Mouse (Mus musculus) liver, postnatal 0 days (tissue): Measurements from ENCODE around the gene Pde4d. TPM values are rescaled to one million over a fixed set of nuclear protein-coding genes. Genes with fewer than 3 reads are reported as not detected.

Experiments
- ATAC-seq: fragments of 200-750 bp; cut with Nextera tagmentation; 2 replicates; pipeline ENCODE4 v1.8.0; 2017; ENCODE audit warnings: mild to moderate bottlenecking, moderate library complexity
- DNase-seq: peaks from one replicate; pipeline ENCODE4 v3.0.0-alpha.2; 2016
- H3K27ac ChIP-seq: fragments of 300-500 bp; sonication (generic); 2 replicates; pipeline ENCODE4 v1.5.1; 2014; ENCODE audit warnings: antibody characterized with exemption, moderate library complexity, mild to moderate bottlenecking, low read depth
- H3K27me3 ChIP-seq: fragments of 300-500 bp; sonication (generic); 2 replicates; pipeline ENCODE4 v1.6.1; 2014; ENCODE audit warnings: low read length, control low read depth, mixed read lengths; ENCODE audit not compliant: insufficient read depth
- H3K36me3 ChIP-seq: fragments of 300-500 bp; sonication (generic); replicated peaks from 2 replicates; pipeline ENCODE4 v1.6.1; 2014; ENCODE audit warnings: mild to moderate bottlenecking, control low read depth, low read length, moderate library complexity, mixed read lengths; ENCODE audit not compliant: insufficient read depth
- H3K4me1 ChIP-seq: fragments of 300-500 bp; sonication (generic); 2 replicates; pipeline ENCODE4 v1.6.1; 2014; ENCODE audit warnings: antibody characterized with exemption, mild to moderate bottlenecking, control low read depth; ENCODE audit not compliant: insufficient read depth
- H3K4me2 ChIP-seq: fragments of 300-500 bp; sonication (generic); 2 replicates; pipeline ENCODE4 v1.6.1; 2014; ENCODE audit warnings: low read depth, mild to moderate bottlenecking, low read length, moderate library complexity, mixed read lengths
- H3K4me3 ChIP-seq: fragments of 300-500 bp; sonication (generic); 2 replicates; pipeline ENCODE4 v1.5.1; 2014; ENCODE audit warnings: low read depth, low read length
- H3K9ac ChIP-seq: fragments of 300-500 bp; sonication (generic); replicated peaks from 2 replicates; pipeline ENCODE4 v1.6.1; 2014; ENCODE audit warnings: mild to moderate bottlenecking, moderate library complexity
- H3K9me3 ChIP-seq: fragments of 300-500 bp; sonication (generic); 2 replicates; pipeline ENCODE4 v1.6.1; 2016; ENCODE audit warnings: mild to moderate bottlenecking, control low read depth, low read length, mixed read lengths
- CTCF ChIP-seq: sonication (generic); IDR thresholded peaks from 2 replicates; pipeline ENCODE4 v1.5.1; 2016; ENCODE audit warnings: antibody characterized with exemption, low read depth
- EP300 ChIP-seq: IDR thresholded peaks from 2 replicates; pipeline ENCODE4 v1.6.1; 2016; ENCODE audit warnings: antibody characterized with exemption, low read depth, mild to moderate bottlenecking
- WGBS: fragments of 180-500 bp; shearing (Covaris S2); extraction: QIAGEN DNeasy Blood & Tissue Kit; methylation state at CpG from one replicate; pipeline ENCODE4 v1.1.7; 2014; ENCODE audit not compliant: insufficient replicate concordance; 5-methylcytosine and 5-hydroxymethylcytosine counted together
- polyA plus RNA-seq: library from polyadenylated mRNA; unstranded; fragments of >200 nt; fragmentation: Nextera tagmentation; extraction: Ambion mirVana; gene quantifications from 2 replicates; pipeline ENCODE4 v1.2.1, GENCODE M21; 2015

The Pde4d gene
- polyA plus RNA-seq, 1 experiment from 2014 or later = 6.1 TPM

GRCm38 (mm10) chr13:109681699-109682293 is 1232.0 kb downstream of the Pde4d start:
- 61% methylated on average over 4 of the region's 4 CpGs for WGBS
- ATAC-seq (no peak), DNase-seq (no peak)
- no peak for TF ChIP-seq EP300
- TF ChIP-seq CTCF = no peak
- Histone ChIP-seq H3K4me3 (no peak overlapping the region), H3K4me2 (no peak overlapping the region), H3K9ac (no peak overlapping the region), H3K36me3 (no peaks in the 10 kb centered on the region), H3K4me1 (peaks cover 25% of the 10 kb centered on the region), H3K27ac (no peak overlapping the region), H3K27me3 (no peaks in the 10 kb centered on the region), H3K9me3 (no peaks in the 10 kb centered on the region)

- DNase-seq (no peak), ATAC-seq (peak; percentile 44)
- 54% methylated on average over 10 of the region's 10 CpGs for WGBS
- Histone ChIP-seq H3K36me3 (no peaks in the 10 kb centered on the region), H3K4me3 (no peak overlapping the region), H3K4me2 (peak overlapping the region; percentile 38), H3K9ac (no peak overlapping the region), H3K27ac (0 out of 2 replicates have a peak overlapping the region, but pooled peaks have one; percentile 23), H3K27me3 (no peaks in the 10 kb centered on the region), H3K9me3 (no peaks in the 10 kb centered on the region), H3K4me1 (peaks cover 21% of the 10 kb centered on the region)
- TF ChIP-seq EP300 = peak; percentile 77
- no peak for TF ChIP-seq CTCF
These were observed 1233.3 kb downstream of the Pde4d start for GRCm38 (mm10) chr13:109683001-109683400.

GRCm38 (mm10) chr13:109684985-109685295 is 1235.2 kb downstream of the Pde4d start:
- peaks cover 21% of the 10 kb centered on the region for H3K4me1 ChIP-seq
- H3K4me2 ChIP-seq = peak overlapping the region; percentile 82
- H3K9me3 ChIP-seq = no peaks in the 10 kb centered on the region
- H3K27me3 ChIP-seq = no peaks in the 10 kb centered on the region
- DNase-seq (no peak), ATAC-seq (no peak)
- H3K9ac ChIP-seq = peak overlapping the region; percentile 86
- peak overlapping the region; percentile 76 for H3K4me3 ChIP-seq
- TF ChIP-seq EP300 (no peak), CTCF (no peak)
- 28% methylated on average over 3 of the region's 3 CpGs for WGBS
- peak overlapping the region; percentile 94 for H3K27ac ChIP-seq
- H3K36me3 ChIP-seq = no peaks in the 10 kb centered on the region

- Histone ChIP-seq H3K27me3 (no peaks in the 10 kb centered on the region), H3K36me3 (no peaks in the 10 kb centered on the region), H3K9ac (peak overlapping the region; percentile 86), H3K9me3 (no peaks in the 10 kb centered on the region), H3K4me3 (peak overlapping the region; percentile 76), H3K4me1 (peaks cover 18% of the 10 kb centered on the region), H3K27ac (peak overlapping the region; percentile 94), H3K4me2 (peak overlapping the region; percentile 82)
- TF ChIP-seq EP300 = no peak
- peak; percentile 37; the same call in 1 of the 2 replicates for TF ChIP-seq CTCF
- DNase-seq (peak; percentile 70), ATAC-seq (peak; percentile 78)
- under 1% methylated on average over 29 of the region's 29 CpGs for WGBS
These were observed 1235.8 kb downstream of the Pde4d start for GRCm38 (mm10) chr13:109685296-109686115.

- ATAC-seq (peak; percentile 58), DNase-seq (no peak)
- Histone ChIP-seq H3K9me3 (no peaks in the 10 kb centered on the region), H3K4me1 (peaks cover 16% of the 10 kb centered on the region), H3K27me3 (no peaks in the 10 kb centered on the region), H3K4me3 (peak overlapping the region; percentile 76), H3K36me3 (no peaks in the 10 kb centered on the region), H3K9ac (peak overlapping the region; percentile 86), H3K4me2 (peak overlapping the region; percentile 82), H3K27ac (peak overlapping the region; percentile 94)
- no peak for TF ChIP-seq EP300
- TF ChIP-seq CTCF = no peak
- WGBS = 15% methylated on average over 4 of the region's 4 CpGs
These were observed 1236.5 kb downstream of the Pde4d start for GRCm38 (mm10) chr13:109686116-109686876.

GRCm38 (mm10) chr13:109686906-109687305 is 1237.2 kb downstream of the Pde4d start:
- Histone ChIP-seq H3K9me3 (no peaks in the 10 kb centered on the region), H3K9ac (peak overlapping the region; percentile 86), H3K4me2 (peak overlapping the region; percentile 82), H3K4me3 (peak overlapping the region; percentile 76), H3K36me3 (no peaks in the 10 kb centered on the region), H3K27ac (peak overlapping the region; percentile 13; the same call in 1 of the 2 replicates), H3K27me3 (no peaks in the 10 kb centered on the region), H3K4me1 (peaks cover 15% of the 10 kb centered on the region)
- no peak for ATAC-seq
- no peak for TF ChIP-seq CTCF
- no peak for TF ChIP-seq EP300
- WGBS = 21% methylated on average over 3 of the region's 3 CpGs
- no peak for DNase-seq
